ENCODE assay signal across 11 mouse cellular contexts in the genomic region with DNA sequence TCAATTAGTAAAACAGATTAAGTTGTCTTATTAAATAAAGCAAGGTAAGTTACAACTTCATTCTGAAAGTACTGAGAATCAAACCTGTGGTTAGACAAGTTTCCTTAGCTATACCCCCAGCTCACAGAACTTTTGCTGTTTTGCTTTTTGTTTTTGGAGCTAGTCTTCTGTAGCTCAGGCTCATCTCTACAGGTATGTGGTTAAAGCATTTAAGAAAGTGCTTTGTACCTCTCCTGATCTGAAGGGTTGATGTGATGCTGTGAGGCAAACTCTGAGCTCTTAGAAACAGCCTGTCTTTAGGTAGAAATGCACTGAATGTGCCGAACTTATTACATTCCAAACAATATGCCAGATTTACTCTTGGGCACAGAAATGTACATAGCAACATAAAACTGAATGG. TPM values are rescaled to one million over a fixed set of nuclear protein-coding genes. Genes with fewer than 3 reads are reported as not detected.
A peak's percentile ranks its signal among the peaks of the same experiment; 100 is the strongest.
DNase-seq lines count a peak whose midpoint lies in the region; ATAC-seq and TF ChIP-seq lines count a peak whose summit lies in the region.
"Had no signal": no experiment of that assay in that cellular context is flagged by ENCODE, and none has a peak within 500 bp of the region (broad histone marks: within the 10 kb centered on the region; RNA-seq: fewer than 3 reads in every experiment).

No protein-coding gene starts in this region.

- no peak for ATAC-seq in forebrain, embryonic 13.5 days
- no peak for ATAC-seq in forebrain, embryonic 15.5 days (replicated peaks)
- no peak for ATAC-seq in lung, embryonic 14.5 days (ENCODE audit: insufficient read depth)
- no peak for ATAC-seq in intestine, embryonic 16.5 days
- no peak for ATAC-seq in stomach, embryonic 14.5 days (ENCODE audit: insufficient number of reproducible peaks, insufficient read depth, low FRiP score, low read depth)

- peak overlapping the region; percentile 73; the same call in 1 of the 2 replicates for H3K4me2 ChIP-seq in forebrain, embryonic 13.5 days
- no peak overlapping the region for H3K4me2 ChIP-seq in forebrain, embryonic 15.5 days (replicated peaks)
- peak overlapping the region; percentile 92 for H3K4me2 ChIP-seq in lung, embryonic 14.5 days
- H3K4me2 ChIP-seq in intestine, embryonic 16.5 days (ENCODE audit: low read depth, low read length): peak overlapping the region; percentile 27
- H3K4me2 ChIP-seq in stomach, embryonic 14.5 days (replicated peaks; ENCODE audit: low read depth, low read length): peak overlapping the region; percentile 60

- no peaks in the 10 kb centered on the region for H3K27me3 ChIP-seq in forebrain, embryonic 13.5 days
- H3K27me3 ChIP-seq in forebrain, embryonic 15.5 days: no peaks in the 10 kb centered on the region
- H3K27me3 ChIP-seq in lung, embryonic 14.5 days (ENCODE audit: insufficient read depth, low read length): no peaks in the 10 kb centered on the region
- no peaks in the 10 kb centered on the region for H3K27me3 ChIP-seq in intestine, embryonic 16.5 days (replicated peaks; ENCODE audit: control insufficient read depth, insufficient read depth, low read length)
- H3K27me3 ChIP-seq in stomach, embryonic 14.5 days (ENCODE audit: control insufficient read depth, insufficient read depth, low read length): no peaks in the 10 kb centered on the region

- H3K4me3 ChIP-seq in forebrain, embryonic 13.5 days: no peak overlapping the region
- H3K4me3 ChIP-seq in forebrain, embryonic 15.5 days: no peak overlapping the region
- H3K4me3 ChIP-seq in lung, embryonic 14.5 days (ENCODE audit: low read depth, low read length): peak overlapping the region; percentile 91
- no peak overlapping the region for H3K4me3 ChIP-seq in intestine, embryonic 16.5 days (ENCODE audit: low read length)
- H3K4me3 ChIP-seq in stomach, embryonic 14.5 days (ENCODE audit: low read depth, low read length): no peak overlapping the region
- H3K4me3 ChIP-seq: erythroblast, embryonic 14.5 days had no signal

- H3K4me1 ChIP-seq in forebrain, embryonic 13.5 days: peaks cover 34% of the 10 kb centered on the region
- peaks cover 23% of the 10 kb centered on the region for H3K4me1 ChIP-seq in forebrain, embryonic 15.5 days
- peaks cover 5% of the 10 kb centered on the region; the same call in 1 of the 2 replicates for H3K4me1 ChIP-seq in lung, embryonic 14.5 days (ENCODE audit: insufficient read depth)
- H3K4me1 ChIP-seq in intestine, embryonic 16.5 days (ENCODE audit: control insufficient read depth, insufficient read depth, low read length): peaks cover 15% of the 10 kb centered on the region
- peaks cover 22% of the 10 kb centered on the region for H3K4me1 ChIP-seq in stomach, embryonic 14.5 days (ENCODE audit: control insufficient read depth, insufficient read depth, low read length)

- DNase-seq in lung, embryonic 14.5 days: no peak
- DNase-seq in lung, postnatal 4 days: no peak
- DNase-seq in cerebellum, adult 9-11 months: no peak
- DNase-seq in right cerebral cortex, adult 18-20 months: no peak
- DNase-seq: heart, postnatal 10 days had no signal

- no peaks in the 10 kb centered on the region for H3K9me3 ChIP-seq in forebrain, embryonic 13.5 days (replicated peaks)
- H3K9me3 ChIP-seq in forebrain, embryonic 15.5 days: no peaks in the 10 kb centered on the region
- H3K9me3 ChIP-seq in lung, embryonic 14.5 days (ENCODE audit: low read depth, low read length): no peaks in the 10 kb centered on the region
- H3K9me3 ChIP-seq in intestine, embryonic 16.5 days (ENCODE audit: control insufficient read depth, low read length): no peaks in the 10 kb centered on the region
- no peaks in the 10 kb centered on the region for H3K9me3 ChIP-seq in stomach, embryonic 14.5 days (ENCODE audit: control insufficient read depth, low read depth, low read length)

- H3K36me3 ChIP-seq in forebrain, embryonic 13.5 days (ENCODE audit: poor library complexity, severe bottlenecking): peaks cover 5% of the 10 kb centered on the region; the same call in 1 of the 2 replicates
- H3K36me3 ChIP-seq in forebrain, embryonic 15.5 days: no peaks in the 10 kb centered on the region
- H3K36me3 ChIP-seq in lung, embryonic 14.5 days (ENCODE audit: insufficient read depth): no peaks in the 10 kb centered on the region
- H3K36me3 ChIP-seq in intestine, embryonic 16.5 days (ENCODE audit: control insufficient read depth, insufficient read depth, low read length): no peaks in the 10 kb centered on the region
- H3K36me3 ChIP-seq in stomach, embryonic 14.5 days (ENCODE audit: control insufficient read depth, insufficient read depth, low read length): peaks cover 4% of the 10 kb centered on the region; the same call in 1 of the 2 replicates

- H3K9ac ChIP-seq in forebrain, embryonic 13.5 days: peak overlapping the region; percentile 26; the same call in 1 of the 2 replicates
- H3K9ac ChIP-seq in forebrain, embryonic 15.5 days (replicated peaks): no peak overlapping the region
- no peak overlapping the region for H3K9ac ChIP-seq in lung, embryonic 14.5 days
- H3K9ac ChIP-seq in intestine, embryonic 16.5 days (ENCODE audit: low read depth, low read length): no peak overlapping the region
- no peak overlapping the region for H3K9ac ChIP-seq in stomach, embryonic 14.5 days (replicated peaks; ENCODE audit: low read depth, low read length)

- no peak for TF ChIP-seq CTCF in lung, embryonic 14.5 days (IDR thresholded peaks at IDR 0.05; ENCODE audit: low read depth)

- H3K27ac ChIP-seq in forebrain, embryonic 13.5 days: no peak overlapping the region
- no peak overlapping the region for H3K27ac ChIP-seq in forebrain, embryonic 15.5 days (replicated peaks)
- H3K27ac ChIP-seq in lung, embryonic 14.5 days (ENCODE audit: low read depth): no peak overlapping the region
- no peak overlapping the region for H3K27ac ChIP-seq in intestine, embryonic 16.5 days (ENCODE audit: low read length)
- no peak overlapping the region for H3K27ac ChIP-seq in stomach, embryonic 14.5 days (ENCODE audit: low read length)
- H3K27ac ChIP-seq: macrophage had no signal

- 68% methylated on average over 1 of the region's 1 CpGs for WGBS in forebrain, embryonic 13.5 days
- 80% methylated on average over 1 of the region's 1 CpGs for WGBS in forebrain, embryonic 15.5 days
- WGBS in lung, embryonic 14.5 days: 72% methylated on average over 1 of the region's 1 CpGs
- WGBS in intestine, embryonic 16.5 days: 53% methylated on average over 1 of the region's 1 CpGs
- 70% methylated on average over 1 of the region's 1 CpGs for WGBS in stomach, embryonic 14.5 days

RNA-seq across cellular contexts. Expression of gene Pik3c2a, which starts 1.9 kb away (rescaled TPM):
- 19.8 and 22.6 TPM in 2 replicates for polyA plus RNA-seq in forebrain, embryonic 13.5 days (2015; fragmentation: Nextera tagmentation; extraction: Ambion mirVana)
- 17.2 and 18.2 TPM in 2 replicates for polyA plus RNA-seq in forebrain, embryonic 15.5 days (2015; fragmentation: Nextera tagmentation; extraction: Ambion mirVana)
- polyA plus RNA-seq in lung, embryonic 14.5 days (2014; fragmentation: Nextera tagmentation; extraction: Ambion mirVana): 33.4 and 35.6 TPM in 2 replicates
- polyA plus RNA-seq in intestine, embryonic 16.5 days (2015; fragmentation: Nextera tagmentation; extraction: Ambion mirVana): 22.7 and 23.2 TPM in 2 replicates
- polyA plus RNA-seq in stomach, embryonic 14.5 days (2014; fragmentation: Nextera tagmentation; extraction: Ambion mirVana): 40.2 and 42.4 TPM in 2 replicates
- polyA plus RNA-seq: erythroblast, embryonic 14.5 days had no signal
